Mouse (Mus musculus): Measurements from ENCODE around the gene S100z. TPM values are rescaled to one million over a fixed set of nuclear protein-coding genes. Genes with fewer than 3 reads are reported as not detected.

S100z gene
- polyA plus RNA-seq (2017; shearing (Covaris generic)): not detected

GRCm38 (mm10) chr13:95478671-95479413, at the start of gene S100z:
Gene S100z (minus strand): TSS chr13:95478721.

GRCm38 (mm10) chr13:95524674-95525491, 46.4 kb upstream of the S100z start, which contains the start of gene F2rl1:
Gene F2rl1 (minus strand): TSS chr13:95525227.

GRCm38 (mm10) chr13:95444824-95445223, 33.7 kb downstream of the S100z start, which contains the start of gene Crhbp:
Gene Crhbp (minus strand): TSS chr13:95444924.

Other genes starting within 250 kb of the S100z start
- gene Pde8b, start 228.4 kb downstream of the S100z start, polyA plus RNA-seq (2017; shearing (Covaris generic)): 1.1 TPM
- 0.95 TPM for gene Zbed3, start 155.1 kb downstream of the S100z start, polyA plus RNA-seq (2017; shearing (Covaris generic))
- gene Aggf1, start 103.4 kb downstream of the S100z start, polyA plus RNA-seq (2017; shearing (Covaris generic)): 4.3 TPM
- gene Crhbp, start 33.8 kb downstream of the S100z start, polyA plus RNA-seq (2017; shearing (Covaris generic)): not detected
- 24.8 TPM for gene F2rl1, start 46.5 kb upstream of the S100z start, polyA plus RNA-seq (2017; shearing (Covaris generic))
- 47.7 TPM for gene F2r, start 139.8 kb upstream of the S100z start, polyA plus RNA-seq (2017; shearing (Covaris generic))
- gene F2rl2, start 218.1 kb upstream of the S100z start, polyA plus RNA-seq (2017; shearing (Covaris generic)): 5.0 TPM

All from activated CD4-positive, CD25-positive, alpha-beta regulatory T cell, adult 9 weeks (primary cell).